Comparison of ENCODE assay signal across 8 mouse cellular contexts in the genomic region with DNA sequence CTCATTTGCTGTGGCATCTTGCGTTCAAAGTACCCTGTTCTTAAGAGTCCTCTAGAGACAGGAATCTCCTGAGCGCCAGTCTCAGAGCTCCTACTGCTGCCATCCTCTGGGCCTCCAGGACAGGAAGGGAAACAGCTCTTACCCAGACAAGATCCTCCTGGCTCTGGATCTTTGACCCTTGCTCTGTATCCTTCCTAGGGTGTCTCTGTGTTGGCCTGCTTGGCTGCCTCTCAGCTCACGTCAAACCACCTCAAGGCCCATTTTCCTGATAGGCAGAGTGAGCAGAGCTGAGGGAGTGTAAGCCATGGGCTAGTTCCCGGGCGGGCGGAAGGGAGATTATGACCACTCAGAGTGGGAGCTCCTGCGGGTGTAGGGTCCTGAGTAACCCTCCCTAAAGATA. TPM values are rescaled to one million over a fixed set of nuclear protein-coding genes. Genes with fewer than 3 reads are reported as not detected.
DNase-seq lines count a peak whose midpoint lies in the region; ATAC-seq lines count a peak whose summit lies in the region.

No protein-coding gene starts in this region.

- ATAC-seq in heart, embryonic 12.5 days (ENCODE audit: insufficient number of reproducible peaks, low FRiP score), result no peak
- ATAC-seq in embryonic facial prominence, embryonic 11.5 days (replicated peaks; ENCODE audit: insufficient number of reproducible peaks, low FRiP score, low TSS enrichment, low read depth), result no peak
- ATAC-seq in midbrain, embryonic 11.5 days (ENCODE audit: low FRiP score), result no peak

- peak overlapping the region; percentile 60 for H3K4me3 ChIP-seq in heart, embryonic 12.5 days
- peak overlapping the region; percentile 53 for H3K4me3 ChIP-seq in embryonic facial prominence, embryonic 11.5 days (ENCODE audit: low read depth, low read length)
- H3K4me3 ChIP-seq in midbrain, embryonic 11.5 days (ENCODE audit: low read depth, low read length), result peak overlapping the region; percentile 41; the same call in 1 of the 2 replicates

- peaks cover 37% of the 10 kb centered on the region for H3K36me3 ChIP-seq in heart, embryonic 12.5 days
- H3K36me3 ChIP-seq in embryonic facial prominence, embryonic 11.5 days (replicated peaks; ENCODE audit: control insufficient read depth, insufficient read depth, low read depth, low read length), result peaks cover 3% of the 10 kb centered on the region; the same call in 1 of the 2 replicates
- peaks cover 5% of the 10 kb centered on the region; the same call in 1 of the 2 replicates for H3K36me3 ChIP-seq in midbrain, embryonic 11.5 days (ENCODE audit: control insufficient read depth, insufficient read depth, low read length)

- H3K4me1 ChIP-seq in heart, embryonic 12.5 days (replicated peaks), result peaks cover 24% of the 10 kb centered on the region
- no peaks in the 10 kb centered on the region for H3K4me1 ChIP-seq in embryonic facial prominence, embryonic 11.5 days (ENCODE audit: control insufficient read depth, insufficient read depth, low read length)
- H3K4me1 ChIP-seq in midbrain, embryonic 11.5 days (ENCODE audit: control insufficient read depth, insufficient read depth, low read length), result peaks cover 14% of the 10 kb centered on the region; the same call in 1 of the 2 replicates

- H3K9ac ChIP-seq in heart, embryonic 12.5 days, result peak overlapping the region; percentile 79
- peak overlapping the region; percentile 69 for H3K9ac ChIP-seq in embryonic facial prominence, embryonic 11.5 days (replicated peaks; ENCODE audit: low read length)
- peak overlapping the region; percentile 62 for H3K9ac ChIP-seq in midbrain, embryonic 11.5 days (ENCODE audit: low read length)

- H3K4me2 ChIP-seq in heart, embryonic 12.5 days, result peak overlapping the region; percentile 93
- H3K4me2 ChIP-seq in embryonic facial prominence, embryonic 11.5 days (ENCODE audit: low read depth, low read length), result peak overlapping the region; percentile 95
- peak overlapping the region; percentile 83 for H3K4me2 ChIP-seq in midbrain, embryonic 11.5 days

- 47% methylated on average over 7 of the region's 7 CpGs for WGBS in heart, embryonic 12.5 days
- 48% methylated on average over 7 of the region's 7 CpGs for WGBS in embryonic facial prominence, embryonic 11.5 days
- whole genome bisulfite sequencing in midbrain, embryonic 11.5 days, result 45% methylated on average over 7 of the region's 7 CpGs

- H3K27ac ChIP-seq in heart, embryonic 12.5 days (ENCODE audit: poor library complexity, severe bottlenecking), result no peak overlapping the region
- no peak overlapping the region for H3K27ac ChIP-seq in embryonic facial prominence, embryonic 11.5 days (replicated peaks; ENCODE audit: low read depth, low read length)
- H3K27ac ChIP-seq in midbrain, embryonic 11.5 days (ENCODE audit: low read depth, low read length), result no peak overlapping the region

- no peaks in the 10 kb centered on the region for H3K27me3 ChIP-seq in heart, embryonic 12.5 days (replicated peaks)
- H3K27me3 ChIP-seq in embryonic facial prominence, embryonic 11.5 days (ENCODE audit: control insufficient read depth, insufficient read depth, low read length), result no peaks in the 10 kb centered on the region
- H3K27me3 ChIP-seq in midbrain, embryonic 11.5 days (ENCODE audit: control insufficient read depth, insufficient read depth, low read length), result no peaks in the 10 kb centered on the region

- H3K9me3 ChIP-seq in heart, embryonic 12.5 days (replicated peaks), result no peaks in the 10 kb centered on the region
- no peaks in the 10 kb centered on the region for H3K9me3 ChIP-seq in embryonic facial prominence, embryonic 11.5 days (replicated peaks; ENCODE audit: control insufficient read depth, low read length)
- H3K9me3 ChIP-seq in midbrain, embryonic 11.5 days (ENCODE audit: control insufficient read depth, low read length), result no peaks in the 10 kb centered on the region

- no peak for DNase-seq in heart, adult 8-10 months (ENCODE audit: low spot score)
- no peak for DNase-seq in embryonic facial prominence, embryonic 11.5 days (ENCODE audit: low spot score)
- peak; percentile 62 for DNase-seq in kidney, adult 11 months
- no peak for DNase-seq in midbrain, embryonic 11.5 days (ENCODE audit: low spot score, missing footprints)
- DNase-seq in spleen, postnatal 10 days (ENCODE audit: low spot score in 2 of 2), result no peak
- DNase-seq in cerebellum, adult 8-10 months, result no peak
- no peak for DNase-seq in thymus, postnatal 10 days (ENCODE audit: low spot score in 2 of 2)

RNA-seq across cellular contexts. Expression of a gene that starts 1.0 kb away (rescaled TPM):
- 21.1 and 23.8 TPM in 2 replicates for polyA plus RNA-seq in heart, embryonic 12.5 days (2016; fragmentation: Nextera tagmentation; extraction: Ambion mirVana)
- total RNA-seq in heart, adult 8-10 months (2022), result 10 to 100 TPM; 17.5 to 20.9 (median 18.4) TPM
- 21.2 and 26.8 TPM in 2 replicates for polyA plus RNA-seq in embryonic facial prominence, embryonic 11.5 days (2014; fragmentation: Nextera tagmentation; extraction: Ambion mirVana)
- 19.8 and 20.4 TPM in 2 replicates for polyA plus RNA-seq in midbrain, embryonic 11.5 days (2014; fragmentation: Nextera tagmentation; extraction: Ambion mirVana)

RNA-seq across cellular contexts. Expression of a gene that starts 19.5 kb away (rescaled TPM):
- 101 and 107 TPM in 2 replicates for polyA plus RNA-seq in heart, embryonic 12.5 days (2016; fragmentation: Nextera tagmentation; extraction: Ambion mirVana)
- 10 to 100 TPM; 46.5 to 51.6 (median 49.3) TPM for total RNA-seq in heart, adult 8-10 months (2022)
- 158 and 161 TPM in 2 replicates for polyA plus RNA-seq in embryonic facial prominence, embryonic 11.5 days (2014; fragmentation: Nextera tagmentation; extraction: Ambion mirVana)
- polyA plus RNA-seq in midbrain, embryonic 11.5 days (2014; fragmentation: Nextera tagmentation; extraction: Ambion mirVana), result 148 and 158 TPM in 2 replicates

RNA-seq across cellular contexts. Expression of a gene that starts 29.3 kb away (rescaled TPM):
- polyA plus RNA-seq in heart, embryonic 12.5 days (2016; fragmentation: Nextera tagmentation; extraction: Ambion mirVana), result 10.3 and 11.0 TPM in 2 replicates
- total RNA-seq in heart, adult 8-10 months (2022), result 1 to 10 TPM; 2.6 to 3.2 (median 2.8) TPM
- polyA plus RNA-seq in embryonic facial prominence, embryonic 11.5 days (2014; fragmentation: Nextera tagmentation; extraction: Ambion mirVana), result 17.8 and 18.9 TPM in 2 replicates
- 17.2 and 18.8 TPM in 2 replicates for polyA plus RNA-seq in midbrain, embryonic 11.5 days (2014; fragmentation: Nextera tagmentation; extraction: Ambion mirVana)

RNA-seq across cellular contexts. Expression of a gene that starts 29.6 kb away (rescaled TPM):
- 138 and 140 TPM in 2 replicates for polyA plus RNA-seq in heart, embryonic 12.5 days (2016; fragmentation: Nextera tagmentation; extraction: Ambion mirVana)
- 100 to 1,000 TPM in 1 of 4 experiments, 10 to 100 TPM in 3; 72.8 to 103 (median 87.1) TPM for total RNA-seq in heart, adult 8-10 months (2022)
- 137 and 150 TPM in 2 replicates for polyA plus RNA-seq in embryonic facial prominence, embryonic 11.5 days (2014; fragmentation: Nextera tagmentation; extraction: Ambion mirVana)
- 130 and 136 TPM in 2 replicates for polyA plus RNA-seq in midbrain, embryonic 11.5 days (2014; fragmentation: Nextera tagmentation; extraction: Ambion mirVana)

RNA-seq across cellular contexts. Expression of a gene that starts 50.5 kb away (rescaled TPM):
- polyA plus RNA-seq in heart, embryonic 12.5 days (2016; fragmentation: Nextera tagmentation; extraction: Ambion mirVana), result 0.37 TPM in 1 of 2 replicates, not detected in the other
- total RNA-seq in heart, adult 8-10 months (2022), result not detected
- polyA plus RNA-seq in embryonic facial prominence, embryonic 11.5 days (2014; fragmentation: Nextera tagmentation; extraction: Ambion mirVana), result 0.21 and 0.34 TPM in 2 replicates
- polyA plus RNA-seq in midbrain, embryonic 11.5 days (2014; fragmentation: Nextera tagmentation; extraction: Ambion mirVana), result 0.41 and 1.1 TPM in 2 replicates
